9 mouse cellular contexts compared by ENCODE assay signal in genomic region chr14:118552390-118552789, GRCm38 (mm10).
DNase-seq lines count a peak whose midpoint lies in the region; ATAC-seq and TF ChIP-seq lines count a peak whose summit lies in the region.
"Had no signal": no experiment of that assay in that cellular context is flagged by ENCODE, and none has a peak within 500 bp of the region (broad histone marks: within the 10 kb centered on the region; RNA-seq: fewer than 3 reads in every experiment).

No protein-coding gene starts in this region.

- ATAC-seq in heart, postnatal 0 days (ENCODE audit: insufficient read depth, low read depth), result no peak
- no peak for ATAC-seq in stomach, embryonic 14.5 days (ENCODE audit: insufficient number of reproducible peaks, insufficient read depth, low FRiP score, low read depth)
- ATAC-seq in stomach, postnatal 0 days (ENCODE audit: low FRiP score, low TSS enrichment), result no peak
- no peak for ATAC-seq in hindbrain, embryonic 16.5 days
- no peak for ATAC-seq in neural tube, embryonic 15.5 days (ENCODE audit: low FRiP score)

- TF ChIP-seq CTCF in heart, postnatal 0 days (IDR thresholded peaks at IDR 0.05; ENCODE audit: low read depth), result no peak
- TF ChIP-seq CTCF in stomach, postnatal 0 days (IDR thresholded peaks at IDR 0.05; ENCODE audit: low read depth), result no peak

- H3K4me2 ChIP-seq in heart, postnatal 0 days (ENCODE audit: low read depth, low read length), result 0 out of 2 replicates have a peak overlapping the region, but pooled peaks have one; percentile 71
- no peak overlapping the region for H3K4me2 ChIP-seq in stomach, embryonic 14.5 days (replicated peaks; ENCODE audit: low read depth, low read length)
- no peak overlapping the region for H3K4me2 ChIP-seq in stomach, postnatal 0 days (replicated peaks; ENCODE audit: low read depth)
- H3K4me2 ChIP-seq in hindbrain, embryonic 16.5 days (ENCODE audit: low read length), result peak overlapping the region; percentile 45
- H3K4me2 ChIP-seq in neural tube, embryonic 15.5 days, result peak overlapping the region; percentile 45; the same call in 1 of the 2 replicates

- H3K9ac ChIP-seq in heart, postnatal 0 days (replicated peaks; ENCODE audit: low read depth, low read length), result no peak overlapping the region
- 0 out of 2 replicates have a peak overlapping the region, but pooled peaks have one; percentile 18 for H3K9ac ChIP-seq in stomach, embryonic 14.5 days (replicated peaks; ENCODE audit: low read depth, low read length)
- H3K9ac ChIP-seq in stomach, postnatal 0 days (ENCODE audit: low read length), result no peak overlapping the region
- H3K9ac ChIP-seq in hindbrain, embryonic 16.5 days (ENCODE audit: low read depth, low read length), result no peak overlapping the region
- H3K9ac ChIP-seq in neural tube, embryonic 15.5 days (replicated peaks), result no peak overlapping the region

- H3K27me3 ChIP-seq in heart, postnatal 0 days (ENCODE audit: control insufficient read depth, insufficient read depth, low read length), result no peaks in the 10 kb centered on the region
- H3K27me3 ChIP-seq in stomach, embryonic 14.5 days (ENCODE audit: control insufficient read depth, insufficient read depth, low read length), result 0 out of 2 replicates have a peak, but pooled peaks cover 2% of the 10 kb centered on the region
- no peaks in the 10 kb centered on the region for H3K27me3 ChIP-seq in stomach, postnatal 0 days (ENCODE audit: control insufficient read depth, insufficient read depth, low read length)
- H3K27me3 ChIP-seq in hindbrain, embryonic 16.5 days (replicated peaks; ENCODE audit: control insufficient read depth, insufficient read depth, low read length), result no peaks in the 10 kb centered on the region
- no peaks in the 10 kb centered on the region for H3K27me3 ChIP-seq in neural tube, embryonic 15.5 days (replicated peaks)

- no peak for DNase-seq in heart, postnatal 0 days (ENCODE audit: low spot score)
- no peak for DNase-seq in heart, postnatal 25 days (ENCODE audit: low spot score)
- no peak for DNase-seq in stomach, postnatal 0 days (ENCODE audit: low spot score)
- no peak for DNase-seq in cerebellum, adult 9-10 months
- no peak for DNase-seq in left cerebral cortex, adult 18-20 months (ENCODE audit: low spot score in 2 of 2)

- H3K36me3 ChIP-seq in heart, postnatal 0 days (replicated peaks; ENCODE audit: control insufficient read depth, insufficient read depth, low read length), result no peaks in the 10 kb centered on the region
- H3K36me3 ChIP-seq in stomach, embryonic 14.5 days (ENCODE audit: control insufficient read depth, insufficient read depth, low read length), result no peaks in the 10 kb centered on the region
- H3K36me3 ChIP-seq in stomach, postnatal 0 days (ENCODE audit: control insufficient read depth, insufficient read depth, low read length), result no peaks in the 10 kb centered on the region
- H3K36me3 ChIP-seq in hindbrain, embryonic 16.5 days (ENCODE audit: control insufficient read depth, insufficient read depth, low read length), result no peaks in the 10 kb centered on the region
- no peaks in the 10 kb centered on the region for H3K36me3 ChIP-seq in neural tube, embryonic 15.5 days

- no peak overlapping the region for H3K27ac ChIP-seq in heart, postnatal 0 days (ENCODE audit: low read depth)
- H3K27ac ChIP-seq in stomach, embryonic 14.5 days (ENCODE audit: low read length), result no peak overlapping the region
- H3K27ac ChIP-seq in stomach, postnatal 0 days (replicated peaks), result no peak overlapping the region; the same call in 1 of the 2 replicates
- no peak overlapping the region for H3K27ac ChIP-seq in hindbrain, embryonic 16.5 days (ENCODE audit: low read depth, low read length)
- H3K27ac ChIP-seq in neural tube, embryonic 15.5 days (replicated peaks), result no peak overlapping the region
- H3K27ac ChIP-seq: left cerebral cortex, adult 2 months had no signal

- intact Hi-C loops in heart, postnatal 25 days (cut with DNase I), result loop anchor here (5.0 kb wide), 1 partner anchor 45 kb away; no protein-coding TSS in a partner anchor

- H3K4me1 ChIP-seq in heart, postnatal 0 days (ENCODE audit: control insufficient read depth, insufficient read depth), result peaks cover 11% of the 10 kb centered on the region; the same call in 1 of the 2 replicates
- H3K4me1 ChIP-seq in stomach, embryonic 14.5 days (ENCODE audit: control insufficient read depth, insufficient read depth, low read length), result peaks cover 12% of the 10 kb centered on the region; the same call in 1 of the 2 replicates
- H3K4me1 ChIP-seq in stomach, postnatal 0 days (replicated peaks; ENCODE audit: control insufficient read depth, insufficient read depth), result no peaks in the 10 kb centered on the region
- peaks cover 14% of the 10 kb centered on the region for H3K4me1 ChIP-seq in hindbrain, embryonic 16.5 days (ENCODE audit: control insufficient read depth, insufficient read depth, low read depth, low read length)
- peaks cover 13% of the 10 kb centered on the region for H3K4me1 ChIP-seq in neural tube, embryonic 15.5 days

- 70% methylated on average over 5 of the region's 5 CpGs for WGBS in heart, postnatal 0 days
- 67% methylated on average over 5 of the region's 5 CpGs for WGBS in stomach, embryonic 14.5 days
- 60% methylated on average over 5 of the region's 5 CpGs for WGBS in stomach, postnatal 0 days
- WGBS in hindbrain, embryonic 16.5 days, result 51% methylated on average over 5 of the region's 5 CpGs
- 53% methylated on average over 5 of the region's 5 CpGs for WGBS in neural tube, embryonic 15.5 days

- H3K4me3 ChIP-seq in heart, postnatal 0 days (ENCODE audit: low read depth, low read length), result no peak overlapping the region
- peak overlapping the region; percentile 24; the same call in 1 of the 2 replicates for H3K4me3 ChIP-seq in stomach, embryonic 14.5 days (ENCODE audit: low read depth, low read length)
- no peak overlapping the region for H3K4me3 ChIP-seq in stomach, postnatal 0 days (ENCODE audit: low read depth, low read length)
- H3K4me3 ChIP-seq in hindbrain, embryonic 16.5 days (ENCODE audit: low read length), result no peak overlapping the region
- no peak overlapping the region for H3K4me3 ChIP-seq in neural tube, embryonic 15.5 days (replicated peaks)

- H3K9me3 ChIP-seq in heart, postnatal 0 days (replicated peaks; ENCODE audit: control insufficient read depth, low read length), result no peaks in the 10 kb centered on the region
- H3K9me3 ChIP-seq in stomach, embryonic 14.5 days (ENCODE audit: control insufficient read depth, low read depth, low read length), result no peaks in the 10 kb centered on the region
- no peaks in the 10 kb centered on the region for H3K9me3 ChIP-seq in stomach, postnatal 0 days (ENCODE audit: control insufficient read depth, low read length)
- H3K9me3 ChIP-seq in hindbrain, embryonic 16.5 days (ENCODE audit: control insufficient read depth, low read length), result no peaks in the 10 kb centered on the region
- no peaks in the 10 kb centered on the region for H3K9me3 ChIP-seq in neural tube, embryonic 15.5 days (replicated peaks)

- no peak for TF ChIP-seq EP300 in heart, postnatal 0 days (IDR thresholded peaks at IDR 0.05; ENCODE audit: low read depth)
- no peak for TF ChIP-seq EP300 in stomach, postnatal 0 days (optimal IDR thresholded peaks at IDR 0.05)

Comparison
In these comparisons a context has a peak if more than half of its experiments do, and no peak if none do; other contexts are left out.
1. H3K4me2 ChIP-seq: peak in heart, postnatal 0 days (single experiment), hindbrain, embryonic 16.5 days (single experiment) and neural tube, embryonic 15.5 days (single experiment); none in stomach, embryonic 14.5 days (single experiment) and stomach, postnatal 0 days (single experiment).